Mouse (Mus musculus): ENCODE data around the gene Cltb. TPM values are rescaled to one million over a fixed set of nuclear protein-coding genes. Genes with fewer than 3 reads are reported as not detected.

Gene Cltb
- polyA plus RNA-seq, 1 experiment from 2014 or later, result 76.9 TPM

- ATAC-seq, result no peak
- Histone ChIP-seq H3K36me3 (peaks cover 43% of the 10 kb centered on the region), H3K27ac (no peak overlapping the region), H3K27me3 (replicated peaks) (no peaks in the 10 kb centered on the region), H3K9ac (no peak overlapping the region), H3K9me3 (no peaks in the 10 kb centered on the region), H3K4me2 (replicated peaks) (no peak overlapping the region), H3K4me1 (replicated peaks) (no peaks in the 10 kb centered on the region), H3K4me3 (replicated peaks) (no peak overlapping the region)
- 84% methylated on average over 9 of the region's 9 CpGs for WGBS
These were observed 55.0 kb downstream of the Cltb start for GRCm38 (mm10) chr13:54556176-54556575.

GRCm38 (mm10) chr13:54548036-54548435 is 63.1 kb downstream of the Cltb start:
- Histone ChIP-seq H3K4me1 (replicated peaks) (no peaks in the 10 kb centered on the region), H3K9me3 (no peaks in the 10 kb centered on the region), H3K36me3 (peaks cover 14% of the 10 kb centered on the region), H3K9ac (no peak overlapping the region), H3K27ac (no peak overlapping the region), H3K4me2 (replicated peaks) (no peak overlapping the region), H3K27me3 (replicated peaks) (no peaks in the 10 kb centered on the region), H3K4me3 (replicated peaks) (no peak overlapping the region)
- 82% methylated on average over 7 of the region's 7 CpGs for WGBS
- no peak for ATAC-seq

Other genes starting within 250 kb of the Cltb start
- 3.2 and 3.4 TPM in 2 replicates for gene Cplx2, start 240.0 kb downstream of the Cltb start, polyA plus RNA-seq (2015; fragmentation: Nextera tagmentation; extraction: Ambion mirVana)
- 100 and 101 TPM in 2 replicates for gene Thoc3, start 142.5 kb downstream of the Cltb start, polyA plus RNA-seq (2015; fragmentation: Nextera tagmentation; extraction: Ambion mirVana)
- 6.3 and 6.9 TPM in 2 replicates for gene Simc1, start 107.6 kb downstream of the Cltb start, polyA plus RNA-seq (2015; fragmentation: Nextera tagmentation; extraction: Ambion mirVana)
- 107 and 110 TPM in 2 replicates for gene 4833439L19Rik, start 45.9 kb downstream of the Cltb start, polyA plus RNA-seq (2015; fragmentation: Nextera tagmentation; extraction: Ambion mirVana)
- 21.7 and 25.2 TPM in 2 replicates for gene Arl10, start 36.3 kb downstream of the Cltb start, polyA plus RNA-seq (2015; fragmentation: Nextera tagmentation; extraction: Ambion mirVana)
- gene Nop16, start 21.3 kb downstream of the Cltb start, polyA plus RNA-seq (2015; fragmentation: Nextera tagmentation; extraction: Ambion mirVana), result 86.1 and 93.9 TPM in 2 replicates
- 233 and 239 TPM in 2 replicates for gene Higd2a, start 21.1 kb downstream of the Cltb start, polyA plus RNA-seq (2015; fragmentation: Nextera tagmentation; extraction: Ambion mirVana)
- 67.5 and 68.5 TPM in 2 replicates for gene Faf2, start 10.4 kb upstream of the Cltb start, polyA plus RNA-seq (2015; fragmentation: Nextera tagmentation; extraction: Ambion mirVana)
- 77.9 and 78.3 TPM in 2 replicates for gene Rnf44, start 82.6 kb upstream of the Cltb start, polyA plus RNA-seq (2015; fragmentation: Nextera tagmentation; extraction: Ambion mirVana)
- gene Cdhr2, start 90.1 kb upstream of the Cltb start, polyA plus RNA-seq (2015; fragmentation: Nextera tagmentation; extraction: Ambion mirVana), result 32.2 and 37.2 TPM in 2 replicates
- 0.53 and 0.82 TPM in 2 replicates for gene Gprin1, start 138.5 kb upstream of the Cltb start, polyA plus RNA-seq (2015; fragmentation: Nextera tagmentation; extraction: Ambion mirVana)
- gene Sncb, start 155.3 kb upstream of the Cltb start, polyA plus RNA-seq (2015; fragmentation: Nextera tagmentation; extraction: Ambion mirVana), result 0.24 and 0.42 TPM in 2 replicates
- not detected in 2 replicates for gene Eif4e1b, start 172.7 kb upstream of the Cltb start, polyA plus RNA-seq (2015; fragmentation: Nextera tagmentation; extraction: Ambion mirVana)
- 13.9 TPM in 2 replicates for gene Tspan17, start 178.0 kb upstream of the Cltb start, polyA plus RNA-seq (2015; fragmentation: Nextera tagmentation; extraction: Ambion mirVana)

All from intestine, embryonic 15.5 days (tissue).